Mouse (Mus musculus) yolk sac, embryonic 10.5 days (tissue): ENCODE measurements around the gene Vps37b.

ENCODE experiments used
- DNase-seq: peaks from one replicate; pipeline ENCODE4 v3.0.0-alpha.2; 2017; ENCODE audit warnings: low spot score

The Vps37b gene

DNA sequence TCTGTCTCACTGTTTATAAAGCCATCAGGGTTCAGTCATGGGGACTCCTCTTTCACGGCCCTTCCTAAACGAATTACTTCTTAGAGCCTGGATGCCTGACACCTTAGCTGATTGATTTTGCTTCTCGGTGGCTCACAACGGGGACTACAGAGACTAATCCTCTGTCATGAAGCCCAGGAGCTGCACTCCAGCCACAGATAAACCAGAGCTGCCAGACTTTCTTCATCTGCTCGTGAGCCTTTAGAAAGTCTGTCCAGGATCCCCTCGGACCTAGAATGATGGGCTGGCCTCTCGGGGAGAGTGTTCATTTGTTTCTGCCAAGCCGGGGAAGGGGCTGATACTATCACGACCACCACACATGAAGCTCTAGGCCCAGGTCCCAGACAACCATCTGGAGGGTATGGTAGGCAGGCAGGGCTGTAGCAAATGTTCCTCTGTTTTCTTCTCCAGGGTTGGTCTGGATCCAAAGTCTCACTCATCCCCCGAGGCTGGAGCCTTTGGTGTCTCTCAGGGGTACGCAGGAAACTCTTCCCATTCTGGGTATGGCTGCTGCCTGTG is 13.5 kb upstream of the Vps37b start:
- DNase-seq, result no peak

- DNase-seq, result no peak
These were observed 11.9 kb upstream of the Vps37b start for GRCm38 (mm10) chr5:124043999-124044398.

GRCm38 (mm10) chr5:124043212-124043978 is 11.3 kb upstream of the Vps37b start:
- no peak for DNase-seq

GRCm38 (mm10) chr5:124041097-124041496 is 9.0 kb upstream of the Vps37b start:
- DNase-seq, result no peak

DNA sequence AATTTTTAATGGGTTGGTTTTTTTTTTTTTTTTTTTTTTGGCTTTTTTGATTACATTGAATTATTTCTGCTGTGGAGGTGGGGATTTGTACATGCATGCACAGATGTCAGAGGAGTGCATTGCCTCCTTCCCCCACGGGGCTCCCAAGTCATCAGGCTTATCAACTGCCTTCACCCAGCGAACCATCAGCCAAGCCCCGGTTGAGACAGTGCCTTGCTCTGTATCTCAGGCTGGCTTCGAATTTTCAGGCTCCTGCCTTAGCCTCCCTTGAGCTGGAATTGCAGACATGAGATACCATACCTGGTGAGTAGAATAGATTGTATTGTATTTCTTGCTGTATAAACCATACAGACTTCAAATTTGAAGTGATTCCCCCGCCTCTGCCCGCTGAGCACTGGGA is 7.5 kb upstream of the Vps37b start:
- DNase-seq, result no peak

DNA sequence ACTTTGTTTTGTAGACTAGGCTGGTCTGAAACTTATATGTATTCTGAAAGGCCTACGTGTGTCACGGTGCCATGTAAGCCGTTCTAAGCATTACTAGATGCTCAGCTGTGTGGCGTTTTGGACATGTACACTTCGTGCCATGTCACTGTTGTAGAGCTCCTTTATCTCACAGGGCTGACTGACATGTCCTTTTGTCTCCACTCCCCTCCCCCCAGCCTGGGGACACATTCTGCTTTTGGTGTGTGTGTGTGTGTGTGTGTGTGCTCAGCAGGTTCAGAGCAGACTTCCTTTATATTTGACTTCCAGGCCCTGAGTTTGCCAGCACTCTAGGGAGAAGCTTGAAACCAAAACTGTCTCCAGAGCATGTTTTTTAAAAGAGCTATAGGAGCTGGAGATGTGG is 4.8 kb upstream of the Vps37b start:
- no peak for DNase-seq

GRCm38 (mm10) chr5:124036341-124036740 is 4.3 kb upstream of the Vps37b start:
- DNase-seq, result no peak

DNA sequence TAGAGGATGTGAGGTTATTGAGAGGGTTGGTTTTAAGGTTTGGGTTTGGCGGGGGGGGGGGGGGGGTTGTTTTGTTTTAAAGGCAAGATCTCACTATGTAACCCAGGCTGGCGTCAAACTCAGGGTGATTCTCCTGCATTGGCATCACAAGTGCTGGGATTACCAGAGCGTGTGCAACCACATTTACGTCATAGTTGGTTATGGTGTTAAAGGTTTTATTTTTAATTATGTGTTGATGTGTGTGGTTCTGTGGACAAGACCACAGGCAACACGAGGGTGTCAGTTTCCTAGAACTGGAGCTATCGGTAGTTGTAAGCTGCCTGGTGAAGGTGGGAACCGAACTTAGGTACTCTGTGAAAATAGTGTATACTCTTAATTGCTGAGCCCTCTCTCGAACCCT is 3.7 kb upstream of the Vps37b start:
- DNase-seq, result no peak

DNA sequence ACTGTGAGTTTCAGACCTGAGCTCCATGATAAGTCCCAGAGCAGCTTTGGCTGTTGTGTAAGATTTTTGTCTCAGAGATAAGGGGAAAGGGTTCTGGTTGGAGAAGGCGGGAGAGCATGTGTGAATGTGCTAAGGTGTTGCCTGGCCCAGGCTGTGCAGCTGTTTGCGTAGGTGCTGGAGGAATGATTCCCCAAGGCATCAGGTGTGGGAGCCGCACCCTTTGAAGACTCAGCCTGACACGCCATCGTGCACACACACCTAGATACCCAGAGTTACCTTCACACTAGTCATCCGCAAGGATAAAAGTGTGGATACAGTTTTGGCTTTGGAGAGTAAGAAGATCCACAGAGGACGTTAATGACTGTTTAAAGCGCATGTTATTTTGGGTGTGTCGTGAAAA is 3.3 kb upstream of the Vps37b start:
- no peak for DNase-seq

GRCm38 (mm10) chr5:124034471-124034870 is 2.4 kb upstream of the Vps37b start:
- DNase-seq, result no peak

- peak; percentile 50 for DNase-seq
These were observed 758 bp downstream of the Vps37b start for GRCm38 (mm10) chr5:124031068-124031955.

DNA sequence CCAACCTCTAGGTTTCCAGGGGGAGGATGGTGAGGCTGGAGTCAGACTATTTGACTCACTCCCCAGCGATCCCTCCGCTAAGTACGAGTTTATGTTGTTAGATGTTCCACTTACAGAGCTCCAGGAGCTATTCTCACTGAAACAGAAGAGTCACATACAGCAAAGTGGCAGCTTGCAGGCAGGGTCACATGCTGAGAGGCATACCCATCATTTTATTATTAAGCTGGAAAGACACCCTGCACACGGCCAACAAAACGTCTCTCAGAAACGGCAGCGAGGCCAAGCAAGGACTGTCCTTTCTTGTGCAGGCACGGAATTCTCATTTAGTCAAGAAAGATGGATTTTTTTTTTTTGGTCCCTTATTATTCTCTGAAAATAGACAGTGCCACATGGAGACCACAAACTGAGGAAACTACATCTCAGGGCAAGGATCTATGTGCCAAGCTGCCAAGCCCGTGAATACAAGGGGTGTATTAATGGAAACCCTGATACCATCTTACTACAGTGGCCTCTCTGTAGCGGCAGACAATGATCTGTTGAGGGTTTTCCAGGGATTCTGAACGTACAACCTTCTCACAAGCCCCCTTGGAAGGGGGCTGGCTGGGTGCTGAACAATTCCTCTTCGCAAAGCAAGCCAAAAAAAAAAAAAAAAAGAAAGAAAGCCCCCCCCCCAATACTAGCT is 1.5 kb downstream of the Vps37b start:
- no peak for DNase-seq

DNA sequence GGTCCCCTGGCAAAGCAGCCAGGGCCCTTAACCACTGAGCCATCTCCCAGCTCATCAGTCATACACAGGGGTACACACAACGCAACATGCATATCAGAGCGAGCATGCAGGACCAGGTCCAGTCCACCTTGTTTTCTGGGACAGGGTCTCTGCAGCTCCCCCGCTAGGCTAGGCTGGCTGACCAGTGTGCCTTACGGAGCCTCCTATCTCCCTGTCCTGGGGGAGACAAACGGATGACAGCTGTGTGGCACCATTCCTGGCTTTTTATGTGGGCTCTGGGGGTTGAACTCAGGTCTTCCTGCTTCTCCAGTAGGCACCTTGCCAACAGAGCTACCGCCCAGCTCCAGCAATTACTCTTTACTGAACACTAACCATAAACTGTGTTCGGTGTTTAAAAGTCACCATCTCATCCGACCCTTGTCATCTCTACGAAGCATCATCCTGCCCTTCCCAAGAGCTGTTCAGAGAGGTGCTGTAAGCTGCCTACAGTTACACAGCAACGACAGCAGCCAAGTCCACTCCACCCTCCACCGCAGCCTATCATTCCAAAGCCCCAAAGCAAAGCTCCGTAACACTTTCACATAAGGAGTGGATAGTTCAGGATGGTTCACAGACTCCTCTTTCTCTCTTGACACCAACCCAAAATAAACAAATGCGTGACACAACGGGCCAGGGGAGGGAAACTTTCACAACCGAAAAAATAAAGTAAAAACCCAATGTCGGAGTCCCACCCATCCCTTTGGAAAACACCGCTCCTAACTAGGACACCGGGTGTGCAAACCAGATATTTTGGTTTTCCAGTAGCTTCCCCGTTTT is 2.6 kb downstream of the Vps37b start:
- DNase-seq, result no peak

DNA sequence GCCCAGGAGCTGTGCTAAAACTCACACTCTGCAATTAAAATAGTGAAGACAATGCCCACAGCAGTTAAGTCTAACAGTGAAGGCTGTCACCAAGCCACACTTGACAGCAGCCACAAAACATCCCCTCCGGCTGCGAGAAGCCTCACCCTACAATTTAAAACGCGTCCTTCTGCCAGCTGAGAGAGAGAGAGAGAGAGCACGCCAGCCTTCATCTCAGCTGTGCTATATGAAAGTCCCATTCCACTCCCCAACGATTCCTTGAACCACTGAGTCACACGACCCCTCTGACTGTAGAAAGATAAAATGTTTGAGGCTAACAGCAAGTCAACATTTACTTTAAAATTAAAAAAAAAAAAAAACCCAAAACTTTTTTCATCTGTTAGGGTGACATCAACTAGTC is 3.4 kb downstream of the Vps37b start:
- no peak for DNase-seq

DNA sequence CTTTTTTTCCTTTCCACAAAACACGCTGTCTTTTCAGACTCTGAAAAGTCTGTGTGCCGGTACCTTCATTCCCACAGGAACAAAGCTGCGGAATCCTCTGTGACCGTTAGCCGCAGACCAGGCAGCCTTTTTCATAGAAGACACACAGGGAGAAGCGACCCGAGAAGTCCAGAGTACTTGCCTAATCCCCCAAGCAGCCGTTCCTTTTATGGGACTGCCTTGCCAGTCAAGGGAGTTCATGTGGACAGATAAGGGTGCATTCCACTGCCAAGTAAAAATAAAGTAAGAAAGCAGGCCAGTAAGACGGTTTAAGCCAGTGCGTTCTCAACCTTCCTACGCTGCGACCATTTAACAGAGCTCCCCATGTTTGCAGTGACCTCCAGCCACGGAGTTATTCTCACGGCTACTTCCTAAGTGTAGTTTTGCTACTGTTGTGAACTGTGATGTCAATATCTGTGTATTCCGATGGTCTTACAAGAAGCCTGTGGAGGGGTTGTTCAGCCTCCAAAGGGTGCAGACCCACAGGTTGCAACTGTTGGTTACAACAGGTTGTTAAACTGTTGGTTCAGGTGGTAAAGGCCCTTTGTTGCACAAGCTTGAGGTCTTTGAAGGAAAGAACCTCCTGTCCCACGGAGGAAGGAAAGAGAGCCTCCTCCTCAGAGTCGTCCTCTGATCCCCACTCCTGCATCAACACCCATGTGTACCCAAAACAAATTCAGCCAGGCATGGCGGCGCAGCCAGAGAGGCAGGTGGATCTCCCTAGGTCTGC is 4.2 kb downstream of the Vps37b start:
- peak; percentile 25 for DNase-seq

DNA sequence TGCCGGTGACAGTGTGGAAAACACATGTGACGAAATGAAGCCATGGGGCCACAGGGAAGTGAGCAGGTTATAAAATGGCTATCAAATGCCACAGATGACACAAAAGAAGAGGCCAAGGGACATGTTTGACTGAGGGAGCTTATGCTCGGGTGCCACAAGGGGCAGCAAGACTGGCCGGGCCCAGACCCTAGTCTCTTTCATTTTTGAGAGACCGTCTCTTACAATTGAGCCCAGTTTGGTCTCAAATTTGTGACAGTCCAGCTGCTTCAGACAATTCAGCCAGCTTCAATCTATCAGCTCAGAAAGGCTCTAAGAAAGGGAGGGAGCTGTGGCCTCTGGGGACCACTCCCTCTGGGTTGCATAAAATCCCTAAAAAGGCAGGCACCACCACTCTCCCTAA is 5.5 kb downstream of the Vps37b start:
- DNase-seq, result no peak

GRCm38 (mm10) chr5:124025587-124026441 is 6.3 kb downstream of the Vps37b start:
- DNase-seq, result no peak

DNA sequence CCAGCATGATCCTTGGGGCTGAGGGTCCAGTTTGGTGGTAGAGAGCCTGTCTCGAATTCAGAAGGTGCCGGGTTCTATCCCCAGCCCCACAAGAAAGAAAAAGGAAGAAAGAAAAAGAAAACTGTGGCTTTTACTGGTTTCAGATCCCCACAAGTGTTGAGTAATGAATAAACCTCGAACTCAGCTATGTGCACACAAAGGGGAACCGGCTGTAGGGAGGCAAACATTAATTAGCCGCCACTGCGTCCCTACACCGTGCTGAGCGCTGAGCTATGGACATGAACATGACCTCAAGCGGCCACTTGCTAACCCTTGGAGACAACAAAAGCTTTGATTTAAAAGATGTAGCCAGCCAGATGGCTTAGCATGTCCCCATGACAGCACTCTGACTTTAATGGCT is 6.9 kb downstream of the Vps37b start:
- DNase-seq, result no peak

- DNase-seq, result no peak
These were observed 7.4 kb downstream of the Vps37b start for GRCm38 (mm10) chr5:124024677-124025076.

- DNase-seq, result no peak
These were observed 9.7 kb downstream of the Vps37b start for GRCm38 (mm10) chr5:124022365-124022764.
